Mouse (Mus musculus) liver, embryonic 15.5 days (tissue): Measurements from ENCODE around the gene Zfp580. TPM values are rescaled to one million over a fixed set of nuclear protein-coding genes. Genes with fewer than 3 reads are reported as not detected.

ENCODE experiments used
- ATAC-seq: fragments of 200-750 bp; cut with Nextera tagmentation; 2 replicates; pipeline ENCODE4 v1.8.0; 2017; ENCODE audit warnings: moderate number of reproducible peaks, mild to moderate bottlenecking, moderate library complexity; ENCODE audit not compliant: insufficient read depth
- H3K27ac ChIP-seq: fragments of 300-500 bp; sonication (generic); replicated peaks from 2 replicates; pipeline ENCODE4 v1.5.1; 2015; ENCODE audit warnings: mild to moderate bottlenecking, inconsistent platforms
- H3K27me3 ChIP-seq: fragments of 300-500 bp; sonication (generic); 2 replicates; pipeline ENCODE4 v1.6.1; 2015; ENCODE audit warnings: mild to moderate bottlenecking, inconsistent platforms
- H3K36me3 ChIP-seq: fragments of 300-500 bp; sonication (generic); replicated peaks from 2 replicates; pipeline ENCODE4 v1.6.1; 2015; ENCODE audit warnings: moderate library complexity, mild to moderate bottlenecking, inconsistent platforms
- H3K4me1 ChIP-seq: fragments of 300-500 bp; sonication (generic); replicated peaks from 2 replicates; pipeline ENCODE4 v1.6.1; 2015; ENCODE audit warnings: inconsistent platforms
- H3K4me2 ChIP-seq: fragments of 300-500 bp; sonication (generic); 2 replicates; pipeline ENCODE4 v1.6.1; 2015; ENCODE audit warnings: moderate library complexity, mild to moderate bottlenecking, inconsistent platforms
- H3K4me3 ChIP-seq: fragments of 300-500 bp; sonication (generic); replicated peaks from 2 replicates; pipeline ENCODE4 v1.5.1; 2015; ENCODE audit warnings: mild to moderate bottlenecking, inconsistent platforms
- H3K9ac ChIP-seq: fragments of 300-500 bp; sonication (generic); 2 replicates; pipeline ENCODE4 v1.6.1; 2015; ENCODE audit warnings: moderate library complexity, mild to moderate bottlenecking, inconsistent platforms
- H3K9me3 ChIP-seq: fragments of 300-500 bp; sonication (generic); replicated peaks from 2 replicates; pipeline ENCODE4 v1.6.1; 2016; ENCODE audit warnings: inconsistent platforms
- WGBS: fragments of 180-500 bp; shearing (Covaris S2); methylation state at CpG from one replicate; pipeline ENCODE4 v1.1.7; 2015; ENCODE audit warnings: mixed read lengths; ENCODE audit not compliant: insufficient replicate concordance; 5-methylcytosine and 5-hydroxymethylcytosine counted together
- polyA plus RNA-seq: library from polyadenylated mRNA; unstranded; fragments of >200 nt; fragmentation: Nextera tagmentation; extraction: Ambion mirVana; gene quantifications from 2 replicates; pipeline ENCODE4 v1.2.1, GENCODE M21; 2015

Zfp580 gene
- polyA plus RNA-seq, 1 experiment from 2014 or later: 1.7 TPM

DNA sequence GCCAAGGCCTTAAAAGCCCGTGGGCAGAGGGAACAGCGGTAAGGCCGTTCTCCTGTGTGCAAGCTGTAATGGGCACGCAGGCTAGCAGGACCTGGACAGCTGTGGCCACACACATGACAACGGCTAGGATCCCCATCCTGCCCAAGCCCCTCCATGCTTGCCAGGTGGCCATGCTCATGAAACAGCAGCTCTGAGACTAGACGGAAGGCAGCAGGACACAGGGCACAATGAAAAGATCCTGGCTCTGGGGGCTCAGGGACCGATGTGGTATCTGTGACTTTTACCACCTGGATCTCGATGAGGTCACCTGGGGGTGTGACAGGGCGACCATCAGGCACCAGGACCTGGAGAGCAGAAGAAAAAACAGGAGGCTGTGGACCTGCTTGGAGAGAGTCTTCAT is 15.2 kb upstream of the Zfp580 start:
- H3K4me1 ChIP-seq: peaks cover 23% of the 10 kb centered on the region

GRCm38 (mm10) chr7:5037026-5037425 is 14.3 kb upstream of the Zfp580 start:
- peaks cover 28% of the 10 kb centered on the region for H3K36me3 ChIP-seq
- ATAC-seq: no peak
- H3K4me2 ChIP-seq: no peak overlapping the region
- H3K4me3 ChIP-seq: no peak overlapping the region
- H3K4me1 ChIP-seq: peaks cover 23% of the 10 kb centered on the region
- no peak overlapping the region for H3K9ac ChIP-seq
- H3K9me3 ChIP-seq: no peaks in the 10 kb centered on the region
- WGBS: 90% methylated on average over 7 of the region's 7 CpGs
- no peak overlapping the region for H3K27ac ChIP-seq
- no peaks in the 10 kb centered on the region for H3K27me3 ChIP-seq

More for the DNA sequence above, 15.2 kb upstream of the Zfp580 start:
- 80% methylated on average over 9 of the region's 9 CpGs for WGBS
- Histone ChIP-seq H3K9me3 (peaks cover 4% of the 10 kb centered on the region), H3K36me3 (peaks cover 37% of the 10 kb centered on the region), H3K4me2 (no peak overlapping the region), H3K9ac (no peak overlapping the region), H3K27ac (no peak overlapping the region), H3K4me3 (no peak overlapping the region), H3K27me3 (no peaks in the 10 kb centered on the region)
- ATAC-seq: no peak

- 71% methylated on average over 8 of the region's 8 CpGs for WGBS
- no peaks in the 10 kb centered on the region for H3K9me3 ChIP-seq
- peaks cover 23% of the 10 kb centered on the region for H3K4me1 ChIP-seq
- H3K4me3 ChIP-seq: peak overlapping the region; percentile 91
- H3K36me3 ChIP-seq: peaks cover 24% of the 10 kb centered on the region
- peak overlapping the region; percentile 85; the same call in 1 of the 2 replicates for H3K9ac ChIP-seq
- peak overlapping the region; percentile 81 for H3K4me2 ChIP-seq
- H3K27me3 ChIP-seq: no peaks in the 10 kb centered on the region
- H3K27ac ChIP-seq: peak overlapping the region; percentile 96
- ATAC-seq: no peak
Measured at GRCm38 (mm10) chr7:5037467-5037866, 13.9 kb upstream of the Zfp580 start.

DNA sequence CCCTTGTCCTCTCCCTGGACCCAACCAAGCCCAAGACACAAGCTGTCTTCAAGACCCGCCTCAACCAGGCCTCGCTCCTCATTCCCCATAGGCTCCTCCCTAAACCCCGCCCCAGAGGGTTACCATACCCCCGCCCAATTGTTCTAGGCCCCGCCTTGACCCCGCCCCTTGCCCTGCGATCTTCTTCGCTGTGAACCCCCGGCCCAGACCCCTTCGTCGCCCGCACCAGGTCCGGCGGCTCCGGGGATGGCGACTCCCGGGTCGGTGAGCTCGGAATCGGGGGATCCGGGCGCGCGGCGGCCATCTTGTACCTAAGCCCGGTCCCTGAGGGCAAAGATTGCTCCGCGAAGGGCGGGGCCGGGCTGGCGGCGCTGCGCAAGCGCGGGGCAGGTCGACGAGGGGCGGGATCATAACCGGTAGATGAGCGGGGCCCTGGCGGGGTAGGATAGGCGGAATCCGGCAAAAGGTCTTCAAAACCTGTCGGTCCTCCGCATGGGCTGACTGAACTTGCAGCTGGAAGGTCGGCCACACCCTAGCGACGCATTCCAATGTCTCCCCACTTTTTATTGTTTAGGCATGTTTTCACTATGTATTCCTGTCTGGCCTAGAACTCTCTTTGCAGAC is 13.1 kb upstream of the Zfp580 start, which contains the start of gene Zfp784:
Gene Zfp784, minus strand, starts transcription at position 338 of the 624 bp plus-strand sequence.
- peak; percentile 98 for ATAC-seq
- Histone ChIP-seq H3K27me3 (no peaks in the 10 kb centered on the region), H3K9ac (peak within 1 kb of the TSS; percentile 85), H3K4me1 (peaks cover 23% of the 10 kb centered on the region), H3K36me3 (peaks cover 16% of the 10 kb centered on the region), H3K4me3 (peak within 1 kb of the TSS; percentile 91), H3K4me2 (peak within 1 kb of the TSS; percentile 81), H3K27ac (peak within 1 kb of the TSS; percentile 96), H3K9me3 (no peaks in the 10 kb centered on the region)
- under 1% methylated on average over 48 of the region's 48 CpGs for WGBS

GRCm38 (mm10) chr7:5038940-5039339 is 12.4 kb upstream of the Zfp580 start:
- 21% methylated on average over 5 of the region's 5 CpGs for WGBS
- peak overlapping the region; percentile 85 for H3K9ac ChIP-seq
- no peaks in the 10 kb centered on the region for H3K27me3 ChIP-seq
- no peaks in the 10 kb centered on the region for H3K9me3 ChIP-seq
- peak overlapping the region; percentile 96 for H3K27ac ChIP-seq
- H3K36me3 ChIP-seq: peaks cover 9% of the 10 kb centered on the region
- ATAC-seq: no peak
- peak overlapping the region; percentile 81 for H3K4me2 ChIP-seq
- H3K4me3 ChIP-seq: peak overlapping the region; percentile 91
- peaks cover 23% of the 10 kb centered on the region for H3K4me1 ChIP-seq

DNA sequence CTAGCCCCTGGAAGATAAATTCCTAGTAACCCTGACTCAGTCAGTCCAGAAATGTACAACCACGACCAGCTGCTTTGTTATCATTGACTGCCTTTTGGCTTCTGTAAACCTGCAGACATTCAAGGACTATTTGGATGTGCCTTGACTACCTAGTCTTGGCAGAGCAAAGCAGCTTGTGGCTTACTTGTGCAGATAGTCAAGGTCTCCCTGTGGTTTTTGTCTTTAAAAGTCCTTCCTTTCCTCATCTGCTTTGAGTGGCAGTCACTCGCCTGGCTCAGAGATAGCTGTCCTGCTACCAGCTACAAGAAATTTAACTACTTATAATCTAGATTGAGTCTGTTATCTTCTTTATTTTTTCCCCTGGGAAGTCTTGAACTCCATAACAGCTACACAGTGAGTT is 6.4 kb upstream of the Zfp580 start:
- 24% methylated on average over 2 of the region's 2 CpGs for WGBS
- Histone ChIP-seq H3K4me3 (no peak overlapping the region), H3K36me3 (no peaks in the 10 kb centered on the region), H3K27ac (no peak overlapping the region), H3K4me1 (no peaks in the 10 kb centered on the region; the same call in 1 of the 2 replicates), H3K4me2 (no peak overlapping the region), H3K9ac (no peak overlapping the region), H3K9me3 (no peaks in the 10 kb centered on the region), H3K27me3 (peaks cover 19% of the 10 kb centered on the region)
- no peak for ATAC-seq

GRCm38 (mm10) chr7:5046112-5046511 is 5.2 kb upstream of the Zfp580 start:
- H3K4me3 ChIP-seq: no peak overlapping the region
- no peak overlapping the region for H3K27ac ChIP-seq
- WGBS: 64% methylated on average over 2 of the region's 2 CpGs
- no peak for ATAC-seq
- H3K4me1 ChIP-seq: peaks cover 5% of the 10 kb centered on the region; the same call in 1 of the 2 replicates
- no peak overlapping the region for H3K4me2 ChIP-seq
- no peaks in the 10 kb centered on the region for H3K9me3 ChIP-seq
- peaks cover 30% of the 10 kb centered on the region for H3K27me3 ChIP-seq
- no peak overlapping the region for H3K9ac ChIP-seq
- H3K36me3 ChIP-seq: no peaks in the 10 kb centered on the region

- no peak for ATAC-seq
- Histone ChIP-seq H3K27ac (no peak overlapping the region), H3K4me3 (no peak overlapping the region), H3K9ac (no peak overlapping the region), H3K4me2 (no peak overlapping the region), H3K9me3 (no peaks in the 10 kb centered on the region), H3K27me3 (peaks cover 42% of the 10 kb centered on the region), H3K4me1 (peaks cover 12% of the 10 kb centered on the region; the same call in 1 of the 2 replicates), H3K36me3 (no peaks in the 10 kb centered on the region)
- 6% methylated on average over 2 of the region's 2 CpGs for WGBS
Measured at GRCm38 (mm10) chr7:5047313-5047712, 4.0 kb upstream of the Zfp580 start.

DNA sequence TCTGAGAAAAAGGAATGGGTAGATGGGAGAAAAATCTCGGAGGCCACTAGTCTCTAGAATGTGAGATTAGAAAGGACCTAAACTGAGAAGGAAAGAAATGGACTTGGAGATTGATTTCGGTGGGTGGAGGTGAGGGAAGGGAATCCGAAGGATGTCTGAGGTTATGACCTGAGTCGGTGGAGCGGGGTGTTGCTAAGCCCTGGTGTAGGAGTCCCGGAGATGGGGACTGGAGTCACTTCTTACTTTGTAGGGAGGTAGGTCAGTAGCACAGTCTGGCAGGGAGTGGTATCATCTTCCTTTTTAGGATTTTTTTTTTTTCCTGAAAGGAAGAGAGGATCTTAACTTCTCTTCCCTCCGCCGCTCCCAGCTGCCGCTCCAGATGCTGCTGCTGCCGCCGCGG is 1.1 kb downstream of the Zfp580 start:
- Histone ChIP-seq H3K4me1 (peaks cover 27% of the 10 kb centered on the region), H3K27me3 (peaks cover 93% of the 10 kb centered on the region), H3K9ac (no peak overlapping the region), H3K27ac (no peak overlapping the region), H3K9me3 (no peaks in the 10 kb centered on the region), H3K4me3 (peak overlapping the region; percentile 61; the same call in 1 of the 2 replicates), H3K4me2 (0 out of 2 replicates have a peak overlapping the region, but pooled peaks have one; percentile 36), H3K36me3 (no peaks in the 10 kb centered on the region)
- 4% methylated on average over 12 of the region's 12 CpGs for WGBS
- no peak for ATAC-seq

GRCm38 (mm10) chr7:5052931-5053343 is 1.6 kb downstream of the Zfp580 start:
- Histone ChIP-seq H3K27me3 (peaks cover 98% of the 10 kb centered on the region), H3K36me3 (no peaks in the 10 kb centered on the region), H3K4me1 (peaks cover 27% of the 10 kb centered on the region), H3K4me3 (peak overlapping the region; percentile 14; the same call in 1 of the 2 replicates), H3K4me2 (peak overlapping the region; percentile 36), H3K9ac (no peak overlapping the region), H3K27ac (no peak overlapping the region), H3K9me3 (no peaks in the 10 kb centered on the region)
- 5% methylated on average over 45 of the region's 45 CpGs for WGBS
- ATAC-seq: no peak

GRCm38 (mm10) chr7:5053456-5054179 is 2.3 kb downstream of the Zfp580 start:
- no peak for ATAC-seq
- Histone ChIP-seq H3K4me3 (peak overlapping the region; percentile 44), H3K27me3 (peaks cover 100% of the 10 kb centered on the region), H3K4me1 (peaks cover 27% of the 10 kb centered on the region), H3K36me3 (no peaks in the 10 kb centered on the region), H3K9ac (no peak overlapping the region), H3K27ac (no peak overlapping the region), H3K9me3 (no peaks in the 10 kb centered on the region), H3K4me2 (peak overlapping the region; percentile 47)
- 9% methylated on average over 32 of the region's 32 CpGs for WGBS
